15 mouse cellular contexts compared by ENCODE assay signal in the genomic region with DNA sequence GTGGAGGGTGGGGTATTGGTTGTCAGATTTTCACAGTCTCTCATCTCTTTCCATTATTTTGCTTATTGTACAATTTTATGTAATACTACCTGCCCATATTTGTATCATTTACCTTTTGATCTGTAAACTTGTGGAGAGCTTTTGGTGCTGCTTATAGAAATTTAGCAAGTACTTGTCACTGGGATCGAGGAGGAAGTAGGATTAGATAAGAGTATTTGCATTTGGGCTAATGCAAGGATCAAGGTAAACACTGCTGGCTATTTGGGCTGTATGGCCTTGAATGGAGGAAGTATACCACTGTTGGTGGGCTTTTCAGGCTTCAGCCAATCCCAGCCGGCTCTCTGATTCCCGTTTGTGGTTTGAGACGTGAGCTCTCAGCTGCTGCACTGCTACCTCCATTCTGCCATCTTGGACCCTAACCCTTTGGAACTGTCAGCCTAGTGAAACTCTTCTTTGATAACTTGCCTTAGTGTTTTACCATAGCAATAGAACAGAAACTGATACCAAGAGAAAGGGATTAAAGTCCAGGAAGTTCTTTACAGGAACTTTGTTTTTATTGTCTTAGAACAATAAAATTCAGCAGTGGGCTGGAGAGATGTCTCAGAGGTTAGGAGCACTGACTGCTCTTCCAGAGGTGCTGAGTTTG.
"Had no signal": no experiment of that assay in that cellular context is flagged by ENCODE, and none has a peak within 500 bp of the region (broad histone marks: within the 10 kb centered on the region; RNA-seq: fewer than 3 reads in every experiment).

No protein-coding gene starts in this region.

- H3K4me2 ChIP-seq: liver, embryonic 13.5 days; lung, embryonic 14.5 days; midbrain, embryonic 12.5 days; midbrain, embryonic 15.5 days; neural tube, embryonic 12.5 days; neural tube, embryonic 15.5 days; stomach, embryonic 15.5 days had no signal

- DNase-seq: kidney, postnatal 25 days; layer of hippocampus, postnatal 36 days; liver, embryonic 13.5 days; lung, embryonic 14.5 days; retina, postnatal 1 day; thymus, postnatal 36 days had no signal

- H3K4me3 ChIP-seq: left cerebral cortex, adult 2 months; liver, embryonic 13.5 days; midbrain, embryonic 12.5 days; midbrain, embryonic 15.5 days; neural tube, embryonic 12.5 days; neural tube, embryonic 15.5 days; stomach, embryonic 15.5 days had no signal

- H3K9ac ChIP-seq: liver, embryonic 13.5 days; lung, embryonic 14.5 days; midbrain, embryonic 12.5 days; midbrain, embryonic 15.5 days; neural tube, embryonic 12.5 days; neural tube, embryonic 15.5 days; stomach, embryonic 15.5 days had no signal

- H3K27ac ChIP-seq: kidney, postnatal 0 days; left cerebral cortex, adult 2 months; liver, embryonic 13.5 days; macrophage; midbrain, embryonic 12.5 days; midbrain, embryonic 15.5 days; neural tube, embryonic 12.5 days; neural tube, embryonic 15.5 days; stomach, embryonic 15.5 days had no signal

- H3K36me3 ChIP-seq: liver, embryonic 13.5 days; midbrain, embryonic 12.5 days; midbrain, embryonic 15.5 days; neural tube, embryonic 12.5 days; neural tube, embryonic 15.5 days; stomach, embryonic 15.5 days had no signal

- H3K4me1 ChIP-seq: liver, embryonic 13.5 days; stomach, embryonic 15.5 days had no signal

- ATAC-seq: lung, postnatal 0 days; midbrain, embryonic 15.5 days had no signal

- H3K27me3 ChIP-seq: midbrain, embryonic 12.5 days; midbrain, embryonic 15.5 days; neural tube, embryonic 12.5 days; neural tube, embryonic 15.5 days; stomach, embryonic 15.5 days had no signal

- H3K9me3 ChIP-seq: liver, embryonic 13.5 days; midbrain, embryonic 12.5 days; midbrain, embryonic 15.5 days; neural tube, embryonic 12.5 days; neural tube, embryonic 15.5 days; stomach, embryonic 15.5 days had no signal
